Mouse (Mus musculus) central nervous system, embryonic 11.5 days (tissue): ENCODE data around the gene Tdo2. TPM values are rescaled to one million over a fixed set of nuclear protein-coding genes. Genes with fewer than 3 reads are reported as not detected.

Experiments
- polyA plus RNA-seq: library from polyadenylated mRNA; depleted of rRNA; stranded (reverse); fragments of >200 nt; gene quantifications from 2 replicates; pipeline ENCODE4 v1.2.3, GENCODE M21; 2012; rRNA removed

Gene Tdo2
- polyA plus RNA-seq, result 0.07 and 0.22 TPM in 2 replicates

GRCm38 (mm10) chr3:81976102-81976501 lies at the start of gene Tdo2:
Gene Tdo2, minus strand, starts transcription at chr3:81976202.

GRCm38 (mm10) chr3:81981990-81982389 lies 6.0 kb upstream of the Tdo2 start, which contains the start of gene Asic5:
Gene Asic5, plus strand, starts transcription at chr3:81982290.

GRCm38 (mm10) chr3:81932141-81933101 lies 43.6 kb downstream of the Tdo2 start, which contains the start of gene Ctso:
Gene Ctso, plus strand, starts transcription at chr3:81932601.

Other genes starting within 250 kb of the Tdo2 start
- 2.8 and 5.6 TPM in 2 replicates for gene Ctso, start 43.6 kb downstream of the Tdo2 start, polyA plus RNA-seq
- not detected in 2 replicates for gene Asic5, start 6.1 kb upstream of the Tdo2 start, polyA plus RNA-seq
- 7.3 and 8.8 TPM in 2 replicates for gene Gucy1b1, start 98.5 kb upstream of the Tdo2 start, polyA plus RNA-seq
- 2.5 and 4.7 TPM in 2 replicates for gene Gucy1a1, start 169.6 kb upstream of the Tdo2 start, polyA plus RNA-seq